In genomic region chr1:134353326-134353725, GRCm38 (mm10) we compare ENCODE assay signal across 25 mouse cellular contexts. TPM values are rescaled to one million over a fixed set of nuclear protein-coding genes. Genes with fewer than 3 reads are reported as not detected.
DNase-seq lines count a peak whose midpoint lies in the region; ATAC-seq and TF ChIP-seq lines count a peak whose summit lies in the region.
"Had no signal": no experiment of that assay in that cellular context is flagged by ENCODE, and none has a peak within 500 bp of the region (broad histone marks: within the 10 kb centered on the region; RNA-seq: fewer than 3 reads in every experiment).

No protein-coding gene starts in this region.

- no peaks in the 10 kb centered on the region; the same call in 1 of the 2 replicates for H3K4me1 ChIP-seq in kidney, postnatal 0 days (replicated peaks; ENCODE audit: insufficient read depth, low read length)
- H3K4me1 ChIP-seq: embryonic facial prominence, embryonic 12.5 days; forebrain, embryonic 12.5 days; heart, embryonic 13.5 days; hindbrain, embryonic 12.5 days had no signal

- intact Hi-C loops in heart, postnatal 10 days (cut with DNase I) = no loop called here
- intact Hi-C loops in left cerebral cortex, postnatal 36 days (cut with DNase I) = no loop called here

- peak; percentile 21 for DNase-seq in heart, adult 11 months
- DNase-seq in heart, postnatal 10 days = no peak
- peak; percentile 13 for DNase-seq in retina, adult 2 months (ENCODE audit: low read depth, low spot score)
- no peak for DNase-seq in retina, postnatal 1 day
- DNase-seq in kidney, postnatal 0 days (ENCODE audit: low spot score) = peak; percentile 41
- DNase-seq in left cerebral cortex, postnatal 36 days (ENCODE audit: low spot score in 2 of 2) = no peak
- DNase-seq in cerebellum, postnatal 14 days = no peak
- DNase-seq: adrenal gland, adult 8-10 months; adrenal gland, postnatal 36 days; B cell, adult 2 months; cerebellum, adult 8-10 months; cerebellum, postnatal 25 days; gastrocnemius, postnatal 14 days; heart, postnatal 4 days had no signal

- H3K4me2 ChIP-seq in kidney, postnatal 0 days (ENCODE audit: low read length) = no peak overlapping the region
- H3K4me2 ChIP-seq: embryonic facial prominence, embryonic 12.5 days; forebrain, embryonic 12.5 days; heart, embryonic 13.5 days; hindbrain, embryonic 12.5 days had no signal

- no peaks in the 10 kb centered on the region for H3K27me3 ChIP-seq in kidney, postnatal 0 days (ENCODE audit: insufficient read depth, low read length)
- H3K27me3 ChIP-seq: embryonic facial prominence, embryonic 12.5 days; forebrain, embryonic 12.5 days; heart, embryonic 13.5 days; hindbrain, embryonic 12.5 days had no signal

- 51% methylated on average over 2 of the region's 2 CpGs for WGBS in kidney, postnatal 0 days

- TF ChIP-seq CTCF in kidney, postnatal 0 days (IDR thresholded peaks at IDR 0.05; ENCODE audit: low read depth) = no peak

- peak; percentile 85; the same call in 1 of the 2 replicates for ATAC-seq in kidney, postnatal 0 days (replicated peaks; ENCODE audit: low FRiP score, low read depth)
- ATAC-seq: CD4-positive, CD25-positive, alpha-beta regulatory T cell, adult 4 months; forebrain, embryonic 16.5 days had no signal

- H3K4me3 ChIP-seq in kidney, postnatal 0 days (replicated peaks; ENCODE audit: low read depth, low read length) = no peak overlapping the region
- H3K4me3 ChIP-seq: embryonic facial prominence, embryonic 12.5 days; forebrain, embryonic 12.5 days; heart, embryonic 13.5 days; hindbrain, embryonic 12.5 days had no signal

- no peak overlapping the region for H3K9ac ChIP-seq in kidney, postnatal 0 days (ENCODE audit: low read depth, low read length)
- H3K9ac ChIP-seq: embryonic facial prominence, embryonic 12.5 days; forebrain, embryonic 12.5 days; heart, embryonic 13.5 days; hindbrain, embryonic 12.5 days had no signal

- H3K36me3 ChIP-seq in kidney, postnatal 0 days (ENCODE audit: insufficient read depth, low read length) = peaks cover 51% of the 10 kb centered on the region

- H3K9me3 ChIP-seq in kidney, postnatal 0 days (replicated peaks; ENCODE audit: low read length) = no peaks in the 10 kb centered on the region
- H3K9me3 ChIP-seq: embryonic facial prominence, embryonic 12.5 days; forebrain, embryonic 12.5 days; G1E; heart, embryonic 13.5 days; hindbrain, embryonic 12.5 days had no signal

- H3K27ac ChIP-seq in kidney, postnatal 0 days = no peak overlapping the region
- H3K27ac ChIP-seq: embryonic facial prominence, embryonic 12.5 days; forebrain, embryonic 12.5 days; heart, embryonic 13.5 days; hindbrain, embryonic 12.5 days had no signal

RNA-seq across cellular contexts. Expression of gene Tmem183a, which starts 8.5 kb away (rescaled TPM):
- 10 to 100 TPM; 24.2 to 25.7 TPM for total RNA-seq in heart, postnatal 10 days (2021)
- polyA plus RNA-seq in kidney, postnatal 0 days (2015; fragmentation: Nextera tagmentation; extraction: Ambion mirVana) = 56.7 and 65.7 TPM in 2 replicates
- total RNA-seq in left cerebral cortex, postnatal 36 days (2021) = 10 to 100 TPM; 80.1 to 87.0 TPM

RNA-seq across cellular contexts. Expression of gene Ppfia4, which starts 20.6 kb away (rescaled TPM):
- 1 to 10 TPM; 3.4 to 3.7 TPM for total RNA-seq in heart, postnatal 10 days (2021)
- 2.0 and 2.3 TPM in 2 replicates for polyA plus RNA-seq in kidney, postnatal 0 days (2015; fragmentation: Nextera tagmentation; extraction: Ambion mirVana)
- total RNA-seq in left cerebral cortex, postnatal 36 days (2021) = 10 to 100 TPM; 48.4 to 49.5 TPM

RNA-seq across cellular contexts. Expression of gene 4933406M09Rik, which starts 32.4 kb away (rescaled TPM):
- total RNA-seq in heart, postnatal 10 days (2021) = not detected
- polyA plus RNA-seq in kidney, postnatal 0 days (2015; fragmentation: Nextera tagmentation; extraction: Ambion mirVana) = not detected in 2 replicates
- total RNA-seq in left cerebral cortex, postnatal 36 days (2021) = not detected
- total RNA-seq: adrenal gland, adult 8-10 months; adrenal gland, postnatal 36 days; gastrocnemius, postnatal 14 days; heart, postnatal 4 days had no signal
- polyA plus RNA-seq: CD4-positive, CD25-positive, alpha-beta regulatory T cell, adult 4 months; cortical plate, adult 2 months; embryonic facial prominence, embryonic 12.5 days; forebrain, embryonic 12.5 days; forebrain, embryonic 16.5 days; frontal cortex, adult 2 months; G1E; gonadal fat pad, adult 2 months; heart, embryonic 13.5 days; heart, postnatal 0 days; hindbrain, embryonic 12.5 days had no signal

RNA-seq across cellular contexts. Expression of gene Cyb5r1, which starts 52.0 kb away (rescaled TPM):
- total RNA-seq in heart, postnatal 10 days (2021) = 10 to 100 TPM; 31.0 to 33.4 TPM
- polyA plus RNA-seq in kidney, postnatal 0 days (2015; fragmentation: Nextera tagmentation; extraction: Ambion mirVana) = 16.1 and 22.7 TPM in 2 replicates
- 10 to 100 TPM; 18.9 to 19.9 TPM for total RNA-seq in left cerebral cortex, postnatal 36 days (2021)

Comparison
In these comparisons a context has a peak if more than half of its experiments do, and no peak if none do; other contexts are left out.
1. DNase-seq: peak in heart, adult 11 months (single experiment), retina, adult 2 months (single experiment) and kidney, postnatal 0 days (single experiment); none in heart, postnatal 10 days (0 of 2), retina, postnatal 1 day (single experiment), left cerebral cortex, postnatal 36 days (0 of 2) and cerebellum, postnatal 14 days (0 of 2).
2. RNA of gene Ppfia4, which starts 20.6 kb away (total RNA-seq): 48.4 to 49.5 TPM in left cerebral cortex, postnatal 36 days; 3.4 to 3.7 TPM in heart, postnatal 10 days; every median in the first group is over 10 times any median in the second.